ENCODE assay signal across 10 mouse cellular contexts in genomic region chr10:40328004-40328551, GRCm38 (mm10). TPM values are rescaled to one million over a fixed set of nuclear protein-coding genes. Genes with fewer than 3 reads are reported as not detected.
A peak's percentile ranks its signal among the peaks of the same experiment; 100 is the strongest.
DNase-seq lines count a peak whose midpoint lies in the region; ATAC-seq and TF ChIP-seq lines count a peak whose summit lies in the region.
"Had no signal": no experiment of that assay in that cellular context is flagged by ENCODE, and none has a peak within 500 bp of the region (broad histone marks: within the 10 kb centered on the region; RNA-seq: fewer than 3 reads in every experiment).

No protein-coding gene starts in this region.

- no peaks in the 10 kb centered on the region for H3K27me3 ChIP-seq in kidney, postnatal 0 days (ENCODE audit: insufficient read depth, low read length)
- H3K27me3 ChIP-seq in kidney, embryonic 14.5 days (ENCODE audit: control insufficient read depth, insufficient read depth, low read length) = no peaks in the 10 kb centered on the region
- no peaks in the 10 kb centered on the region for H3K27me3 ChIP-seq in erythroblast, embryonic 14.5 days (ENCODE audit: control insufficient read depth)
- no peaks in the 10 kb centered on the region for H3K27me3 ChIP-seq in intestine, postnatal 0 days (replicated peaks; ENCODE audit: control insufficient read depth, insufficient read depth, low read length)
- no peaks in the 10 kb centered on the region for H3K27me3 ChIP-seq in stomach, embryonic 15.5 days (replicated peaks)
- H3K27me3 ChIP-seq: embryonic facial prominence, embryonic 13.5 days; limb, embryonic 12.5 days had no signal

- no peak overlapping the region for H3K9ac ChIP-seq in kidney, postnatal 0 days (ENCODE audit: low read depth, low read length)
- no peak overlapping the region for H3K9ac ChIP-seq in kidney, embryonic 14.5 days (ENCODE audit: low read depth, low read length)
- no peak overlapping the region for H3K9ac ChIP-seq in intestine, postnatal 0 days (ENCODE audit: low read depth, low read length)
- no peak overlapping the region for H3K9ac ChIP-seq in stomach, embryonic 15.5 days
- H3K9ac ChIP-seq: embryonic facial prominence, embryonic 13.5 days; limb, embryonic 12.5 days had no signal

- H3K4me2 ChIP-seq in kidney, postnatal 0 days (ENCODE audit: low read length) = no peak overlapping the region
- H3K4me2 ChIP-seq in kidney, embryonic 14.5 days (replicated peaks; ENCODE audit: low read depth, low read length) = no peak overlapping the region
- peak overlapping the region; percentile 25 for H3K4me2 ChIP-seq in intestine, postnatal 0 days (replicated peaks; ENCODE audit: low read depth)
- no peak overlapping the region for H3K4me2 ChIP-seq in stomach, embryonic 15.5 days
- H3K4me2 ChIP-seq: embryonic facial prominence, embryonic 13.5 days; limb, embryonic 12.5 days had no signal

- H3K36me3 ChIP-seq in kidney, postnatal 0 days (ENCODE audit: insufficient read depth, low read length) = no peaks in the 10 kb centered on the region
- H3K36me3 ChIP-seq in kidney, embryonic 14.5 days (ENCODE audit: control insufficient read depth, insufficient read depth, low read length) = no peaks in the 10 kb centered on the region
- H3K36me3 ChIP-seq in erythroblast, embryonic 14.5 days (ENCODE audit: control insufficient read depth) = no peaks in the 10 kb centered on the region
- no peaks in the 10 kb centered on the region for H3K36me3 ChIP-seq in intestine, postnatal 0 days (ENCODE audit: control insufficient read depth, insufficient read depth)
- H3K36me3 ChIP-seq in stomach, embryonic 15.5 days = no peaks in the 10 kb centered on the region
- H3K36me3 ChIP-seq: embryonic facial prominence, embryonic 13.5 days; limb, embryonic 12.5 days had no signal

- peak; percentile 43; the same call in 1 of the 2 replicates for ATAC-seq in kidney, postnatal 0 days (replicated peaks; ENCODE audit: low FRiP score, low read depth)
- no peak for ATAC-seq in kidney, embryonic 14.5 days (ENCODE audit: low FRiP score, low TSS enrichment)
- ATAC-seq in intestine, postnatal 0 days = peak; percentile 96
- peak; percentile 96 for ATAC-seq in stomach, embryonic 15.5 days (ENCODE audit: insufficient read depth, low FRiP score, low read depth)

- no peak overlapping the region for H3K27ac ChIP-seq in kidney, postnatal 0 days
- H3K27ac ChIP-seq in kidney, embryonic 14.5 days (ENCODE audit: low read depth, low read length) = no peak overlapping the region
- no peak overlapping the region for H3K27ac ChIP-seq in intestine, postnatal 0 days (ENCODE audit: low read depth, low read length)
- H3K27ac ChIP-seq in stomach, embryonic 15.5 days = peak overlapping the region; percentile 79
- H3K27ac ChIP-seq: embryonic facial prominence, embryonic 13.5 days; limb, embryonic 12.5 days had no signal

- H3K4me1 ChIP-seq in kidney, postnatal 0 days (replicated peaks; ENCODE audit: insufficient read depth, low read length) = no peaks in the 10 kb centered on the region
- no peaks in the 10 kb centered on the region for H3K4me1 ChIP-seq in kidney, embryonic 14.5 days (ENCODE audit: control insufficient read depth, insufficient read depth, low read length)
- H3K4me1 ChIP-seq in erythroblast, embryonic 14.5 days (ENCODE audit: control insufficient read depth) = peaks cover 32% of the 10 kb centered on the region
- 0 out of 2 replicates have a peak, but pooled peaks cover 4% of the 10 kb centered on the region for H3K4me1 ChIP-seq in intestine, postnatal 0 days (replicated peaks; ENCODE audit: control insufficient read depth, insufficient read depth, low read length)
- no peaks in the 10 kb centered on the region for H3K4me1 ChIP-seq in stomach, embryonic 15.5 days
- H3K4me1 ChIP-seq: embryonic facial prominence, embryonic 13.5 days; limb, embryonic 12.5 days had no signal

- 75% methylated on average over 9 of the region's 9 CpGs for WGBS in kidney, postnatal 0 days
- 80% methylated on average over 9 of the region's 9 CpGs for WGBS in kidney, embryonic 14.5 days
- WGBS in intestine, postnatal 0 days = 31% methylated on average over 9 of the region's 9 CpGs
- 53% methylated on average over 9 of the region's 9 CpGs for WGBS in stomach, embryonic 15.5 days

- DNase-seq in kidney, postnatal 0 days (ENCODE audit: low spot score) = no peak
- DNase-seq in embryo, embryonic 10.5 days (ENCODE audit: low spot score) = no peak
- no peak for DNase-seq in B cell, adult 2 months
- DNase-seq in adrenal gland, postnatal 14 days = no peak

- no peak for TF ChIP-seq CTCF in kidney, postnatal 0 days (IDR thresholded peaks at IDR 0.05; ENCODE audit: low read depth)
- TF ChIP-seq CTCF in intestine, postnatal 0 days (IDR thresholded peaks at IDR 0.05; ENCODE audit: low read depth) = no peak

- H3K4me3 ChIP-seq in kidney, postnatal 0 days (replicated peaks; ENCODE audit: low read depth, low read length) = no peak overlapping the region
- H3K4me3 ChIP-seq in kidney, embryonic 14.5 days (ENCODE audit: low read length) = no peak overlapping the region
- H3K4me3 ChIP-seq in erythroblast, embryonic 14.5 days (replicated peaks) = peak overlapping the region; percentile 50
- no peak overlapping the region for H3K4me3 ChIP-seq in intestine, postnatal 0 days (ENCODE audit: low read depth, low read length)
- no peak overlapping the region for H3K4me3 ChIP-seq in stomach, embryonic 15.5 days (replicated peaks)
- H3K4me3 ChIP-seq: embryonic facial prominence, embryonic 13.5 days; limb, embryonic 12.5 days had no signal

- H3K9me3 ChIP-seq in kidney, postnatal 0 days (replicated peaks; ENCODE audit: low read length) = no peaks in the 10 kb centered on the region
- no peaks in the 10 kb centered on the region for H3K9me3 ChIP-seq in kidney, embryonic 14.5 days (ENCODE audit: control insufficient read depth, low read length)
- peaks cover 5% of the 10 kb centered on the region for H3K9me3 ChIP-seq in erythroblast, embryonic 14.5 days (ENCODE audit: control insufficient read depth, low read length)
- H3K9me3 ChIP-seq in intestine, postnatal 0 days (ENCODE audit: control insufficient read depth) = no peaks in the 10 kb centered on the region
- no peaks in the 10 kb centered on the region for H3K9me3 ChIP-seq in stomach, embryonic 15.5 days
- H3K9me3 ChIP-seq: embryonic facial prominence, embryonic 13.5 days; limb, embryonic 12.5 days had no signal

RNA-seq across cellular contexts. Expression of gene Cdk19, which starts 11.3 kb away (rescaled TPM):
- polyA plus RNA-seq in kidney, postnatal 0 days (2015; fragmentation: Nextera tagmentation; extraction: Ambion mirVana) = 7.2 and 7.3 TPM in 2 replicates
- 6.7 and 10.8 TPM in 2 replicates for polyA plus RNA-seq in kidney, embryonic 14.5 days (2014; fragmentation: Nextera tagmentation; extraction: Ambion mirVana)
- polyA plus RNA-seq in erythroblast, embryonic 14.5 days (2012) = 0.45 and 0.47 TPM in 2 replicates
- 3.0 and 3.2 TPM in 2 replicates for polyA plus RNA-seq in intestine, postnatal 0 days (2015; fragmentation: Nextera tagmentation; extraction: Ambion mirVana)
- 8.3 and 9.0 TPM in 2 replicates for polyA plus RNA-seq in stomach, embryonic 15.5 days (2015; fragmentation: Nextera tagmentation; extraction: Ambion mirVana)
- total RNA-seq in adrenal gland, postnatal 14 days (2021) = 10.9 and 14.5 TPM in 2 replicates

RNA-seq across cellular contexts. Expression of gene Amd1, which starts 26.1 kb away (rescaled TPM):
- polyA plus RNA-seq in kidney, postnatal 0 days (2015; fragmentation: Nextera tagmentation; extraction: Ambion mirVana) = 44.1 and 46.9 TPM in 2 replicates
- 78.8 and 80.9 TPM in 2 replicates for polyA plus RNA-seq in kidney, embryonic 14.5 days (2014; fragmentation: Nextera tagmentation; extraction: Ambion mirVana)
- polyA plus RNA-seq in erythroblast, embryonic 14.5 days (2012) = 0.27 and 0.69 TPM in 2 replicates
- 24.0 and 25.3 TPM in 2 replicates for polyA plus RNA-seq in intestine, postnatal 0 days (2015; fragmentation: Nextera tagmentation; extraction: Ambion mirVana)
- 60.3 and 69.1 TPM in 2 replicates for polyA plus RNA-seq in stomach, embryonic 15.5 days (2015; fragmentation: Nextera tagmentation; extraction: Ambion mirVana)
- total RNA-seq in adrenal gland, postnatal 14 days (2021) = 37.1 and 39.0 TPM in 2 replicates

Comparison
In these comparisons a context has a peak if more than half of its experiments do, and no peak if none do; other contexts are left out.
1. RNA of gene Amd1, which starts 26.1 kb away (polyA plus RNA-seq): 78.8 to 80.9 TPM in kidney, embryonic 14.5 days, 60.3 to 69.1 TPM in stomach, embryonic 15.5 days, 44.1 to 46.9 TPM in kidney, postnatal 0 days and 24.0 to 25.3 TPM in intestine, postnatal 0 days; 0.27 to 0.69 TPM in erythroblast, embryonic 14.5 days; every median in the first group is over 10 times any median in the second.